Mouse (Mus musculus) lung, embryonic 14.5 days (tissue): Measurements from ENCODE around the gene Bola1. TPM values are rescaled to one million over a fixed set of nuclear protein-coding genes. Genes with fewer than 3 reads are reported as not detected.
"Not testable (repeated sequence)": the region's sequence is repeated elsewhere in the genome, so short reads cannot be mapped to it uniquely, and the experiment has no call there.

Source experiments
- ATAC-seq: fragments of 200-750 bp; cut with Nextera tagmentation; 2 replicates; pipeline ENCODE4 v1.8.0; 2017; ENCODE audit warnings: mild to moderate bottlenecking, moderate TSS enrichment, moderate library complexity; ENCODE audit not compliant: insufficient read depth
- DNase-seq: peaks from one replicate; pipeline ENCODE4 v3.0.0-alpha.2; 2015
- H3K27ac ChIP-seq: fragments of 300-500 bp; sonication (generic); 2 replicates; pipeline ENCODE4 v1.5.1; 2014; ENCODE audit warnings: low read depth, mild to moderate bottlenecking, moderate library complexity
- H3K27me3 ChIP-seq: fragments of 300-500 bp; sonication (generic); 2 replicates; pipeline ENCODE4 v1.6.1; 2014; ENCODE audit warnings: low read length, control low read depth; ENCODE audit not compliant: insufficient read depth
- H3K36me3 ChIP-seq: fragments of 300-500 bp; sonication (generic); 2 replicates; pipeline ENCODE4 v1.6.1; 2014; ENCODE audit warnings: control low read depth; ENCODE audit not compliant: insufficient read depth
- H3K4me1 ChIP-seq: fragments of 300-500 bp; sonication (generic); 2 replicates; pipeline ENCODE4 v1.6.1; 2014; ENCODE audit warnings: antibody characterized with exemption, control low read depth; ENCODE audit not compliant: insufficient read depth
- H3K4me2 ChIP-seq: fragments of 300-500 bp; sonication (generic); 2 replicates; pipeline ENCODE4 v1.6.1; 2014; ENCODE audit warnings: mild to moderate bottlenecking
- H3K4me3 ChIP-seq: fragments of 300-500 bp; sonication (generic); 2 replicates; pipeline ENCODE4 v1.5.1; 2014; ENCODE audit warnings: low read depth, low read length
- H3K9ac ChIP-seq: fragments of 300-500 bp; sonication (generic); 2 replicates; pipeline ENCODE4 v1.6.1; 2014
- H3K9me3 ChIP-seq: fragments of 300-500 bp; sonication (generic); 2 replicates; pipeline ENCODE4 v1.6.1; 2016; ENCODE audit warnings: low read depth, low read length, control low read depth
- CTCF ChIP-seq: IDR thresholded peaks from 2 replicates; pipeline ENCODE4 v1.5.1; 2016; ENCODE audit warnings: antibody characterized with exemption, low read depth
- WGBS: fragments of 180-500 bp; shearing (Covaris S2); extraction: QIAGEN DNeasy Blood & Tissue Kit; methylation state at CpG from one replicate; pipeline ENCODE4 v1.1.7; 2014; 5-methylcytosine and 5-hydroxymethylcytosine counted together
- polyA plus RNA-seq: library from polyadenylated mRNA; unstranded; fragments of >200 nt; fragmentation: Nextera tagmentation; extraction: Ambion mirVana; gene quantifications from 2 replicates; pipeline ENCODE4 v1.2.1, GENCODE M21; 2014

The Bola1 gene
- 57.6 and 68.0 TPM in 2 replicates for polyA plus RNA-seq

- under 1% methylated on average over 37 of the region's 37 CpGs for WGBS
- TF ChIP-seq CTCF, result no peak
- peak within 1 kb of the TSS; percentile 99 for H3K27ac ChIP-seq
- H3K4me2 ChIP-seq, result peak within 1 kb of the TSS; percentile 93
- H3K9me3 ChIP-seq, result no peaks in the 10 kb centered on the region
- DNase-seq (peak; percentile 92), ATAC-seq (peak; percentile 85)
- H3K4me3 ChIP-seq, result peak within 1 kb of the TSS; percentile 52
- H3K36me3 ChIP-seq, result no peaks in the 10 kb centered on the region
- H3K27me3 ChIP-seq, result no peaks in the 10 kb centered on the region
- peaks cover 15% of the 10 kb centered on the region; the same call in 1 of the 2 replicates for H3K4me1 ChIP-seq
- H3K9ac ChIP-seq, result peak within 1 kb of the TSS; percentile 82
Measured at GRCm38 (mm10) chr3:96219661-96220130, at the start of gene Bola1, which contains the start of gene Hist2h2ab. Gene Bola1, minus strand, starts transcription at chr3:96219709. Gene Hist2h2ab, plus strand, starts transcription at chr3:96219865.

GRCm38 (mm10) chr3:96268776-96269378, 49.4 kb upstream of the Bola1 start:
- not testable (repeated sequence) for DNase-seq, H3K9me3 ChIP-seq, H3K27me3 ChIP-seq, H3K4me1 ChIP-seq, H3K36me3 ChIP-seq
- peak; percentile 43 for ATAC-seq
- Histone ChIP-seq H3K27ac (peak overlapping the region; percentile 98), H3K4me2 (peak overlapping the region; percentile 87), H3K4me3 (peak overlapping the region; percentile 53), H3K9ac (peak overlapping the region; percentile 79)
- WGBS, result 0% methylated on average over 11 of the region's 44 CpGs

GRCm38 (mm10) chr3:96268051-96268775, 48.7 kb upstream of the Bola1 start, which contains the start of gene Hist2h3b:
Gene Hist2h3b, plus strand, starts transcription at chr3:96268654.
- TF ChIP-seq CTCF, result no peak
- peak within 1 kb of the TSS; percentile 79 for H3K9ac ChIP-seq
- ATAC-seq (peak; percentile 73), DNase-seq (peak; percentile 95)
- H3K9me3 ChIP-seq, result no peaks in the 10 kb centered on the region
- peak within 1 kb of the TSS; percentile 53 for H3K4me3 ChIP-seq
- WGBS, result 13% methylated on average over 30 of the region's 30 CpGs
- no peaks in the 10 kb centered on the region for H3K36me3 ChIP-seq
- peak within 1 kb of the TSS; percentile 98 for H3K27ac ChIP-seq
- H3K4me1 ChIP-seq, result peaks cover 6% of the 10 kb centered on the region; the same call in 1 of the 2 replicates
- peak within 1 kb of the TSS; percentile 87 for H3K4me2 ChIP-seq
- H3K27me3 ChIP-seq, result no peaks in the 10 kb centered on the region

- Histone ChIP-seq H3K27ac (peak overlapping the region; percentile 98), H3K9ac (no peak overlapping the region), H3K4me2 (peak overlapping the region; percentile 66), H3K9me3 (no peaks in the 10 kb centered on the region), H3K4me1 (peaks cover 6% of the 10 kb centered on the region; the same call in 1 of the 2 replicates), H3K27me3 (no peaks in the 10 kb centered on the region), H3K36me3 (no peaks in the 10 kb centered on the region), H3K4me3 (0 out of 2 replicates have a peak overlapping the region, but pooled peaks have one; percentile 53)
- WGBS, result 64% methylated on average over 4 of the region's 4 CpGs
- TF ChIP-seq CTCF, result no peak
- DNase-seq, result no peak
- no peak for ATAC-seq
Measured at GRCm38 (mm10) chr3:96267541-96267940, 48.0 kb upstream of the Bola1 start.

GRCm38 (mm10) chr3:96266132-96266710, 46.7 kb upstream of the Bola1 start:
- no peak overlapping the region; the same call in 1 of the 2 replicates for H3K9ac ChIP-seq
- 71% methylated on average over 8 of the region's 8 CpGs for WGBS
- TF ChIP-seq CTCF, result no peak
- DNase-seq, result no peak
- H3K27ac ChIP-seq, result no peak overlapping the region; the same call in none of the 2 replicates
- no peaks in the 10 kb centered on the region for H3K36me3 ChIP-seq
- no peak overlapping the region for H3K4me2 ChIP-seq
- H3K27me3 ChIP-seq, result no peaks in the 10 kb centered on the region
- no peaks in the 10 kb centered on the region for H3K9me3 ChIP-seq
- no peak overlapping the region for H3K4me3 ChIP-seq
- ATAC-seq, result no peak
- peaks cover 9% of the 10 kb centered on the region for H3K4me1 ChIP-seq

GRCm38 (mm10) chr3:96264404-96264949, 45.0 kb upstream of the Bola1 start:
- WGBS, result 59% methylated on average over 7 of the region's 7 CpGs
- no peaks in the 10 kb centered on the region for H3K36me3 ChIP-seq
- ATAC-seq (no peak), DNase-seq (peak; percentile 45)
- H3K27ac ChIP-seq, result peak overlapping the region; percentile 99
- H3K4me2 ChIP-seq, result peak overlapping the region; percentile 85
- H3K4me3 ChIP-seq, result peak overlapping the region; percentile 60; the same call in 1 of the 2 replicates
- TF ChIP-seq CTCF, result no peak
- peaks cover 9% of the 10 kb centered on the region for H3K4me1 ChIP-seq
- H3K9me3 ChIP-seq, result no peaks in the 10 kb centered on the region
- peak overlapping the region; percentile 80 for H3K9ac ChIP-seq
- no peaks in the 10 kb centered on the region for H3K27me3 ChIP-seq
